Mouse (Mus musculus) liver, embryonic 13.5 days (tissue): ENCODE results near the gene Purb. TPM values are rescaled to one million over a fixed set of nuclear protein-coding genes. Genes with fewer than 3 reads are reported as not detected.
A peak's percentile ranks its signal among the peaks of the same experiment; 100 is the strongest.

Source experiments
- ATAC-seq: fragments of 200-750 bp; cut with Nextera tagmentation; 2 replicates; pipeline ENCODE4 v1.8.0; 2017; ENCODE audit warnings: low read depth, mild to moderate bottlenecking, moderate number of reproducible peaks, moderate library complexity
- DNase-seq: peaks from one replicate; pipeline ENCODE4 v3.0.0; 2022
- H3K27ac ChIP-seq: fragments of 300-500 bp; sonication (generic); 2 replicates; pipeline ENCODE4 v1.5.1; 2015; ENCODE audit warnings: moderate library complexity, mild to moderate bottlenecking, inconsistent platforms
- H3K27me3 ChIP-seq: fragments of 300-500 bp; sonication (generic); 2 replicates; pipeline ENCODE4 v1.6.1; 2015; ENCODE audit warnings: mild to moderate bottlenecking, inconsistent platforms
- H3K36me3 ChIP-seq: fragments of 300-500 bp; sonication (generic); 2 replicates; pipeline ENCODE4 v1.6.1; 2015; ENCODE audit warnings: mild to moderate bottlenecking, inconsistent platforms
- H3K4me1 ChIP-seq: fragments of 300-500 bp; sonication (generic); replicated peaks from 2 replicates; pipeline ENCODE4 v1.6.1; 2015; ENCODE audit warnings: inconsistent platforms
- H3K4me2 ChIP-seq: fragments of 300-500 bp; sonication (generic); 2 replicates; pipeline ENCODE4 v1.6.1; 2015; ENCODE audit warnings: inconsistent platforms, mild to moderate bottlenecking, moderate library complexity
- H3K4me3 ChIP-seq: fragments of 300-500 bp; sonication (generic); replicated peaks from 2 replicates; pipeline ENCODE4 v1.5.1; 2015; ENCODE audit warnings: mild to moderate bottlenecking, inconsistent platforms
- H3K9ac ChIP-seq: fragments of 300-500 bp; sonication (generic); 2 replicates; pipeline ENCODE4 v1.6.1; 2015; ENCODE audit warnings: mild to moderate bottlenecking, inconsistent platforms
- H3K9me3 ChIP-seq: fragments of 300-500 bp; sonication (generic); replicated peaks from 2 replicates; pipeline ENCODE4 v1.6.1; 2016; ENCODE audit warnings: inconsistent platforms
- WGBS: fragments of 180-500 bp; shearing (Covaris S2); methylation state at CpG from one replicate; pipeline ENCODE4 v1.1.7; 2015; ENCODE audit not compliant: insufficient replicate concordance; 5-methylcytosine and 5-hydroxymethylcytosine counted together
- polyA plus RNA-seq: library from polyadenylated mRNA; unstranded; fragments of >200 nt; fragmentation: Nextera tagmentation; extraction: Ambion mirVana; gene quantifications from 2 replicates; pipeline ENCODE4 v1.2.1, GENCODE M21; 2015

Gene Purb
- polyA plus RNA-seq, 1 experiment from 2014 or later: 11.1 TPM

- no peak for ATAC-seq
- no peaks in the 10 kb centered on the region for H3K36me3 ChIP-seq
- 60% methylated on average over 2 of the region's 2 CpGs for WGBS
These were observed 7.4 kb upstream of the Purb start for GRCm38 (mm10) chr11:6483103-6483502.

GRCm38 (mm10) chr11:6481669-6482185, 6.0 kb upstream of the Purb start:
- no peaks in the 10 kb centered on the region for H3K9me3 ChIP-seq
- H3K4me2 ChIP-seq: no peak overlapping the region
- 53% methylated on average over 6 of the region's 6 CpGs for WGBS
- ATAC-seq: no peak
- H3K27ac ChIP-seq: no peak overlapping the region
- H3K36me3 ChIP-seq: no peaks in the 10 kb centered on the region
- no peak overlapping the region for H3K9ac ChIP-seq
- H3K4me1 ChIP-seq: peaks cover 20% of the 10 kb centered on the region
- no peak for DNase-seq
- no peak overlapping the region for H3K4me3 ChIP-seq
- H3K27me3 ChIP-seq: no peaks in the 10 kb centered on the region

More at GRCm38 (mm10) chr11:6483103-6483502, 7.4 kb upstream of the Purb start:
- Histone ChIP-seq H3K4me2 (no peak overlapping the region), H3K9me3 (no peaks in the 10 kb centered on the region), H3K4me1 (peaks cover 22% of the 10 kb centered on the region), H3K9ac (no peak overlapping the region), H3K27ac (no peak overlapping the region), H3K4me3 (no peak overlapping the region), H3K27me3 (no peaks in the 10 kb centered on the region)
- DNase-seq: no peak

GRCm38 (mm10) chr11:6480681-6481405, 5.1 kb upstream of the Purb start:
- H3K36me3 ChIP-seq: no peaks in the 10 kb centered on the region
- ATAC-seq: no peak

GRCm38 (mm10) chr11:6480191-6480590, 4.5 kb upstream of the Purb start:
- Histone ChIP-seq H3K4me1 (peaks cover 20% of the 10 kb centered on the region), H3K9ac (no peak overlapping the region), H3K27ac (no peak overlapping the region), H3K4me3 (no peak overlapping the region), H3K36me3 (no peaks in the 10 kb centered on the region), H3K9me3 (no peaks in the 10 kb centered on the region), H3K27me3 (no peaks in the 10 kb centered on the region), H3K4me2 (no peak overlapping the region)
- ATAC-seq (no peak), DNase-seq (no peak)
- WGBS: 63% methylated on average over 7 of the region's 7 CpGs

More at GRCm38 (mm10) chr11:6480681-6481405, 5.1 kb upstream of the Purb start:
- no peaks in the 10 kb centered on the region for H3K9me3 ChIP-seq
- H3K27me3 ChIP-seq: no peaks in the 10 kb centered on the region
- peaks cover 20% of the 10 kb centered on the region for H3K4me1 ChIP-seq
- H3K27ac ChIP-seq: no peak overlapping the region
- WGBS: 73% methylated on average over 13 of the region's 13 CpGs
- no peak overlapping the region for H3K4me2 ChIP-seq
- no peak overlapping the region for H3K9ac ChIP-seq
- DNase-seq: no peak
- no peak overlapping the region for H3K4me3 ChIP-seq

GRCm38 (mm10) chr11:6479231-6479630, 3.5 kb upstream of the Purb start:
- Histone ChIP-seq H3K27ac (no peak overlapping the region), H3K9ac (no peak overlapping the region), H3K27me3 (no peaks in the 10 kb centered on the region), H3K36me3 (no peaks in the 10 kb centered on the region; the same call in 1 of the 2 replicates), H3K9me3 (no peaks in the 10 kb centered on the region), H3K4me2 (no peak overlapping the region), H3K4me3 (no peak overlapping the region), H3K4me1 (peaks cover 24% of the 10 kb centered on the region)
- 67% methylated on average over 2 of the region's 2 CpGs for WGBS
- DNase-seq (no peak), ATAC-seq (no peak)

- Histone ChIP-seq H3K27me3 (no peaks in the 10 kb centered on the region), H3K4me1 (peaks cover 26% of the 10 kb centered on the region), H3K36me3 (no peaks in the 10 kb centered on the region; the same call in 1 of the 2 replicates), H3K27ac (no peak overlapping the region), H3K9ac (no peak overlapping the region), H3K9me3 (no peaks in the 10 kb centered on the region), H3K4me3 (no peak overlapping the region), H3K4me2 (no peak overlapping the region)
- ATAC-seq (no peak), DNase-seq (no peak)
- 82% methylated on average over 1 of the region's 1 CpGs for WGBS
These were observed 1.6 kb upstream of the Purb start for GRCm38 (mm10) chr11:6477350-6477749.

- Histone ChIP-seq H3K9ac (no peak overlapping the region), H3K4me2 (peak overlapping the region; percentile 87; the same call in 1 of the 2 replicates), H3K4me1 (peaks cover 30% of the 10 kb centered on the region), H3K27ac (no peak overlapping the region), H3K9me3 (no peaks in the 10 kb centered on the region), H3K36me3 (no peaks in the 10 kb centered on the region; the same call in 1 of the 2 replicates), H3K4me3 (peak overlapping the region; percentile 98; the same call in 1 of the 2 replicates), H3K27me3 (no peaks in the 10 kb centered on the region)
- ATAC-seq (no peak), DNase-seq (no peak)
- WGBS: 65% methylated on average over 6 of the region's 6 CpGs
These were observed 1.2 kb upstream of the Purb start for GRCm38 (mm10) chr11:6476876-6477275.

- Histone ChIP-seq H3K4me3 (peak overlapping the region; percentile 98), H3K4me1 (peaks cover 48% of the 10 kb centered on the region), H3K27me3 (no peaks in the 10 kb centered on the region), H3K9me3 (no peaks in the 10 kb centered on the region), H3K9ac (peak overlapping the region; percentile 98), H3K27ac (peak overlapping the region; percentile 98), H3K36me3 (peaks cover 8% of the 10 kb centered on the region; the same call in 1 of the 2 replicates), H3K4me2 (peak overlapping the region; percentile 87)
- DNase-seq: peak; percentile 40
- under 1% methylated on average over 109 of the region's 109 CpGs for WGBS
- ATAC-seq: peak; percentile 35
These were observed 614 bp downstream of the Purb start for GRCm38 (mm10) chr11:6474874-6475731.

- peaks cover 8% of the 10 kb centered on the region; the same call in 1 of the 2 replicates for H3K36me3 ChIP-seq
- peaks cover 52% of the 10 kb centered on the region for H3K4me1 ChIP-seq
- 22% methylated on average over 6 of the region's 6 CpGs for WGBS
- peak overlapping the region; percentile 98 for H3K9ac ChIP-seq
- peak overlapping the region; percentile 98 for H3K27ac ChIP-seq
- H3K4me3 ChIP-seq: peak overlapping the region; percentile 98
- no peak for ATAC-seq
- H3K27me3 ChIP-seq: no peaks in the 10 kb centered on the region
- no peaks in the 10 kb centered on the region for H3K9me3 ChIP-seq
- DNase-seq: no peak
- H3K4me2 ChIP-seq: peak overlapping the region; percentile 87
These were observed 1.3 kb downstream of the Purb start for GRCm38 (mm10) chr11:6474381-6474780.

GRCm38 (mm10) chr11:6472076-6472475, 3.6 kb downstream of the Purb start:
- DNase-seq (no peak), ATAC-seq (no peak)
- Histone ChIP-seq H3K4me1 (peaks cover 66% of the 10 kb centered on the region), H3K27ac (peak overlapping the region; percentile 7), H3K4me3 (peak overlapping the region; percentile 49), H3K4me2 (peak overlapping the region; percentile 70), H3K27me3 (no peaks in the 10 kb centered on the region), H3K9ac (peak overlapping the region; percentile 67), H3K9me3 (no peaks in the 10 kb centered on the region), H3K36me3 (peaks cover 23% of the 10 kb centered on the region; the same call in 1 of the 2 replicates)

- DNase-seq: no peak
- Histone ChIP-seq H3K27ac (no peak overlapping the region), H3K9me3 (no peaks in the 10 kb centered on the region), H3K27me3 (no peaks in the 10 kb centered on the region), H3K4me1 (peaks cover 63% of the 10 kb centered on the region), H3K36me3 (peaks cover 27% of the 10 kb centered on the region), H3K4me3 (peak overlapping the region; percentile 49), H3K9ac (peak overlapping the region; percentile 44), H3K4me2 (peak overlapping the region; percentile 70)
- ATAC-seq: no peak
- 33% methylated on average over 1 of the region's 1 CpGs for WGBS
These were observed 4.2 kb downstream of the Purb start for GRCm38 (mm10) chr11:6471493-6471892.
